Mouse (Mus musculus) hindbrain, postnatal 0 days (tissue): Measurements from ENCODE around the gene Apaf1. TPM values are rescaled to one million over a fixed set of nuclear protein-coding genes. Genes with fewer than 3 reads are reported as not detected.

Experiments used
- ATAC-seq: fragments of 200-750 bp; cut with Nextera tagmentation; 2 replicates; pipeline ENCODE4 v1.8.0; 2017; ENCODE audit warnings: mild to moderate bottlenecking, moderate TSS enrichment, moderate library complexity
- DNase-seq: peaks from one replicate; pipeline ENCODE4 v3.0.0-alpha.2; 2015; ENCODE audit warnings: low spot score
- H3K27ac ChIP-seq: fragments of 300-500 bp; sonication (generic); 2 replicates; pipeline ENCODE4 v1.5.1; 2014; ENCODE audit warnings: mild to moderate bottlenecking
- H3K27me3 ChIP-seq: fragments of 300-500 bp; sonication (generic); 2 replicates; pipeline ENCODE4 v1.6.1; 2014; ENCODE audit warnings: low read length, mixed read lengths; ENCODE audit not compliant: insufficient read depth
- H3K36me3 ChIP-seq: fragments of 300-500 bp; sonication (generic); 2 replicates; pipeline ENCODE4 v1.6.1; 2014; ENCODE audit warnings: low read length, mixed read lengths; ENCODE audit not compliant: insufficient read depth
- H3K4me1 ChIP-seq: fragments of 300-500 bp; sonication (generic); 2 replicates; pipeline ENCODE4 v1.6.1; 2014; ENCODE audit warnings: antibody characterized with exemption, low read length, mixed read lengths; ENCODE audit not compliant: insufficient read depth
- H3K4me2 ChIP-seq: fragments of 300-500 bp; sonication (generic); 2 replicates; pipeline ENCODE4 v1.6.1; 2014; ENCODE audit warnings: low read depth, mild to moderate bottlenecking, low read length, moderate library complexity, mixed read lengths
- H3K4me3 ChIP-seq: fragments of 300-500 bp; sonication (generic); 2 replicates; pipeline ENCODE4 v1.5.1; 2014; ENCODE audit warnings: low read length
- H3K9ac ChIP-seq: fragments of 300-500 bp; sonication (generic); replicated peaks from 2 replicates; pipeline ENCODE4 v1.6.1; 2014; ENCODE audit warnings: mild to moderate bottlenecking, low read length, moderate library complexity, mixed read lengths
- H3K9me3 ChIP-seq: fragments of 300-500 bp; sonication (generic); 2 replicates; pipeline ENCODE4 v1.6.1; 2016; ENCODE audit warnings: low read length, mixed read lengths
- CTCF ChIP-seq: IDR thresholded peaks from 2 replicates; pipeline ENCODE4 v1.5.1; 2016; ENCODE audit warnings: antibody characterized with exemption, control low read depth, low read depth
- WGBS: fragments of 180-500 bp; shearing (Covaris S2); extraction: QIAGEN DNeasy Blood & Tissue Kit; methylation state at CpG from one replicate; pipeline ENCODE4 v1.1.7; 2014; 5-methylcytosine and 5-hydroxymethylcytosine counted together
- polyA plus RNA-seq: library from polyadenylated mRNA; unstranded; fragments of >200 nt; fragmentation: Nextera tagmentation; extraction: Ambion mirVana; gene quantifications from 2 replicates; pipeline ENCODE4 v1.2.1, GENCODE M21; 2015
- total RNA-seq: library from RNA; depleted of rRNA; stranded (reverse); fragments of >200 nt; gene quantifications from 2 replicates; pipeline ENCODE4 v1.2.3, GENCODE M21; 2014

The Apaf1 gene
- total and polyA plus RNA-seq, 2 experiments from 2014 or later, result 13.8 to 38.9 TPM

- peaks cover 16% of the 10 kb centered on the region for H3K4me1 ChIP-seq
- H3K9me3 ChIP-seq, result no peaks in the 10 kb centered on the region
- no peak for TF ChIP-seq CTCF
- H3K27me3 ChIP-seq, result no peaks in the 10 kb centered on the region
- peak within 1 kb of the TSS; percentile 98 for H3K27ac ChIP-seq
- peak within 1 kb of the TSS; percentile 64 for H3K4me3 ChIP-seq
- peaks cover 15% of the 10 kb centered on the region for H3K36me3 ChIP-seq
- H3K4me2 ChIP-seq, result peak within 1 kb of the TSS; percentile 91
- peak within 1 kb of the TSS; percentile 99 for H3K9ac ChIP-seq
- 12% methylated on average over 57 of the region's 59 CpGs for WGBS
- ATAC-seq, result peak; percentile 100
- peak; percentile 100 for DNase-seq
These were observed 41.6 kb upstream of the Apaf1 start, which contains the start of gene Slc25a3 for GRCm38 (mm10) chr10:91123828-91124822. Gene Slc25a3, minus strand, starts transcription at chr10:91124059.

DNA sequence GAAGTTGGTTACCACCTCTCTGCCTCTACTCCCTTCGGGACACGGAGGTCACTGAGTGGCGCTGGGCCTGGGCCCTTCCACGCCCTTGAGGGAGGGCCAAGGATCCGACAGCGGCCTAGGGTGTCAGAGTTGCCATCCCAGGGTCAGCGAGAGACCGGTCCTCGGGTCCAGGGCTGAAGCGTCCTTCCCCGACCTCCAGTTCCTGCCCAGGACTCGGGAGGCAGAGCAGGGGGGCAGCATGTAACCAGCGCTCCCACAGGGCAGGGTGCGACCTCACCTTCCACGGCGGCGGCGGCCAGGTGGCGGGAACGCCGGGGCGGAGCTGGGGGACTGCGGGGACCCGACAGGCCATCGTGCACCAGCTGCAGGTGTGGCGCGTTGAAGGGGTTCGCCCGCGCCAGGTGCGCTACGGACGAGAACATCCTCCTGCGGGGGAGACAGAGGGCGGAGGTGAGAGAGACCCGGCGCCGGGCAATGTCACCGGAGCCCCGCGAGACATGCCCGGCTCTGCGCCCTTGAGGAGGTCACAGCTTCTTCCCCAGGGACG is 40.8 kb upstream of the Apaf1 start:
- DNase-seq (peak; percentile 30), ATAC-seq (peak; percentile 18)
- peak overlapping the region; percentile 64 for H3K4me3 ChIP-seq
- no peaks in the 10 kb centered on the region for H3K9me3 ChIP-seq
- peaks cover 16% of the 10 kb centered on the region for H3K4me1 ChIP-seq
- peak overlapping the region; percentile 98 for H3K27ac ChIP-seq
- no peaks in the 10 kb centered on the region for H3K27me3 ChIP-seq
- H3K36me3 ChIP-seq, result peaks cover 22% of the 10 kb centered on the region
- WGBS, result under 1% methylated on average over 44 of the region's 44 CpGs
- peak overlapping the region; percentile 99 for H3K9ac ChIP-seq
- peak overlapping the region; percentile 91 for H3K4me2 ChIP-seq
- no peak for TF ChIP-seq CTCF

DNA sequence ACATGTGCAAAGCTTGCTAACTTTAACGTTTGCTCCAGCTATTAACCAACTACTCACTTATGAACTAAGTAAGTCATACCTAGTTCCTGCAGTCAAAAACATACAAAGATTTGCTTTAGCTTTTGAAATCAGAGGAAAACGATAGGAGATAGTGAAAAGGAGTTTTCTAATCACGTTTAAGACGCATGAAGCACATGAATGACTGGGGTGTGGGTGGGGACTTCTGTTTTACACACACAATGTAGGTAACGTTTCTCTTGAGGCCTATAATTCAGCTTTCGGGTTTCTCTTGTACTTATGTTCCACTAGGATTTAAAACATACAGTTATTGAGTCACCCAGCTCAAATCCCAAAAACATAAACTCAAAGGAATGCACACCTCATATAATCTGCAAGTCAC is 40.1 kb upstream of the Apaf1 start:
- Histone ChIP-seq H3K27me3 (no peaks in the 10 kb centered on the region), H3K36me3 (peaks cover 28% of the 10 kb centered on the region), H3K27ac (peak overlapping the region; percentile 98; the same call in 1 of the 2 replicates), H3K9ac (peak overlapping the region; percentile 99), H3K9me3 (no peaks in the 10 kb centered on the region), H3K4me1 (peaks cover 16% of the 10 kb centered on the region), H3K4me3 (peak overlapping the region; percentile 64), H3K4me2 (peak overlapping the region; percentile 91)
- no peak for ATAC-seq
- 37% methylated on average over 6 of the region's 6 CpGs for WGBS
- no peak for DNase-seq
- no peak for TF ChIP-seq CTCF

GRCm38 (mm10) chr10:91116958-91117357 is 34.4 kb upstream of the Apaf1 start:
- Histone ChIP-seq H3K4me2 (no peak overlapping the region), H3K4me3 (no peak overlapping the region), H3K9ac (no peak overlapping the region), H3K36me3 (peaks cover 65% of the 10 kb centered on the region), H3K27ac (no peak overlapping the region), H3K4me1 (peaks cover 8% of the 10 kb centered on the region), H3K9me3 (no peaks in the 10 kb centered on the region), H3K27me3 (no peaks in the 10 kb centered on the region)
- no peak for DNase-seq
- no peak for TF ChIP-seq CTCF
- no peak for ATAC-seq
- 91% methylated on average over 12 of the region's 12 CpGs for WGBS

DNA sequence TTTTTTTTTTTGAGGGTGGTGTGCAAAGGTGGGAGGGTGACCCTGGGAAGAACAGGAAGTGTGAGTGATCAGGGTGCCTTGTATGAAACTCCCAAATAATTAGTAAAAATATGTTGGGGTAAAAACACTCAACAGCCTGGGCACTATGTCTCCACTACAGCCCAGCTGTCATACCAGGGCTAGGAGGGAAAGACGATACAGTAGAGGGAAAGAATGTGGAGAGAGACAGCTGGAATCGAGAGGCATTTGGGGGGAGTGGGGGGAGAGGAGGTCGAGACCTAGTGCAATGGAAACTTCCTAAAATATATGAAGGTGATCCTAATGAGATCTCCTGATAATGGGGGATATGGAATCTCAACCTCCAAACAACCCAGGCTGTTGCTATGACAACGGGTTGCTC is 27.3 kb upstream of the Apaf1 start:
- H3K36me3 ChIP-seq, result peaks cover 18% of the 10 kb centered on the region; the same call in 1 of the 2 replicates
- WGBS, result 78% methylated on average over 4 of the region's 4 CpGs
- no peak overlapping the region for H3K4me3 ChIP-seq
- H3K27me3 ChIP-seq, result no peaks in the 10 kb centered on the region
- no peak overlapping the region for H3K27ac ChIP-seq
- no peak for TF ChIP-seq CTCF
- ATAC-seq (no peak), DNase-seq (no peak)
- no peak overlapping the region for H3K9ac ChIP-seq
- H3K4me1 ChIP-seq, result no peaks in the 10 kb centered on the region
- no peak overlapping the region for H3K4me2 ChIP-seq
- H3K9me3 ChIP-seq, result 0 out of 2 replicates have a peak, but pooled peaks cover 5% of the 10 kb centered on the region

DNA sequence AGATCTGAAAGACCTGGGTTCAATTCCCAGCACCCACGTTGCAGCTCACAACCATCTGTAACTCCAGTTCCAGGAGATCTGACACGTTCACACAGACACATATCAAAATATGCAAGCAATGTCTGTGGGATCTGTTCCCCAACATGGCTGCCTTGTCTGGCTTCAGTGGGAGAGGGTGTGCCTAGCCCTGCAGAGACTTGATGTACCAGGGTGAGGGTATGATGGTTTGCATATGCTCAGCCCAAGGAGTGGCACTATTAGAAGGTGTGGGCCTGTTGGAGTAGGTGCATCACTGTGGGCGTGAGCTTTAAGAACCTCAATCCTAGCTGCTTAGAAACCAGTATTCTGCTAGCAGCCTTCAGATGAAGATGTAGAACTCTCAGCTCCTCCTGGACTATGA is 23.4 kb upstream of the Apaf1 start:
- no peak for TF ChIP-seq CTCF
- no peaks in the 10 kb centered on the region for H3K27me3 ChIP-seq
- no peak for DNase-seq
- no peak overlapping the region for H3K4me2 ChIP-seq
- H3K4me1 ChIP-seq, result no peaks in the 10 kb centered on the region
- H3K27ac ChIP-seq, result no peak overlapping the region
- H3K36me3 ChIP-seq, result peaks cover 6% of the 10 kb centered on the region; the same call in 1 of the 2 replicates
- 0 out of 2 replicates have a peak, but pooled peaks cover 5% of the 10 kb centered on the region for H3K9me3 ChIP-seq
- 85% methylated on average over 3 of the region's 3 CpGs for WGBS
- H3K4me3 ChIP-seq, result no peak overlapping the region
- no peak overlapping the region for H3K9ac ChIP-seq
- ATAC-seq, result no peak
